Mouse (Mus musculus): Measurements from ENCODE around the gene Rragd.
A peak's percentile ranks its signal among the peaks of the same experiment; 100 is the strongest.

The Rragd gene

GRCm38 (mm10) chr4:33033515-33033914, 50.7 kb downstream of the Rragd start:
- no peak for DNase-seq (ENCODE audit: low spot score in 2 of 2)

- no peak for DNase-seq (ENCODE audit: low spot score in 2 of 2)
Observed at GRCm38 (mm10) chr4:33039826-33040225, 57.0 kb downstream of the Rragd start.

- no peak for DNase-seq (ENCODE audit: low spot score in 2 of 2)
Observed at GRCm38 (mm10) chr4:33049601-33050000, 66.8 kb downstream of the Rragd start.

GRCm38 (mm10) chr4:33052055-33052454, 69.2 kb downstream of the Rragd start:
- DNase-seq (ENCODE audit: low spot score in 2 of 2): peak in 1 of 2 experiments; percentile 31

- DNase-seq (ENCODE audit: low spot score in 2 of 2): no peak
Observed at GRCm38 (mm10) chr4:33052650-33053049, 69.8 kb downstream of the Rragd start.

GRCm38 (mm10) chr4:33054426-33054825, 71.6 kb downstream of the Rragd start:
- DNase-seq (ENCODE audit: low spot score in 2 of 2): no peak

GRCm38 (mm10) chr4:33056317-33056716, 73.5 kb downstream of the Rragd start:
- DNase-seq (ENCODE audit: low spot score in 2 of 2): no peak

- DNase-seq (ENCODE audit: low spot score in 2 of 2): peak in 1 of 2 experiments; percentile 67
Observed at GRCm38 (mm10) chr4:33057890-33058687, 75.3 kb downstream of the Rragd start.

GRCm38 (mm10) chr4:33061158-33061557, 78.3 kb downstream of the Rragd start:
- DNase-seq (ENCODE audit: low spot score in 2 of 2): no peak

- DNase-seq (ENCODE audit: low spot score in 2 of 2): no peak
Observed at GRCm38 (mm10) chr4:33062981-33063380, 80.1 kb downstream of the Rragd start, which contains the start of gene Gabrr2. TSS of gene Gabrr2 (plus strand) at chr4:33062999.

GRCm38 (mm10) chr4:33064986-33065385, 82.1 kb downstream of the Rragd start:
- no peak for DNase-seq (ENCODE audit: low spot score in 2 of 2)

- DNase-seq (ENCODE audit: low spot score in 2 of 2): no peak
Observed at GRCm38 (mm10) chr4:33066223-33066960, 83.6 kb downstream of the Rragd start.

- DNase-seq (ENCODE audit: low spot score in 2 of 2): no peak
Observed at GRCm38 (mm10) chr4:33067331-33067730, 84.5 kb downstream of the Rragd start.

- no peak for DNase-seq (ENCODE audit: low spot score in 2 of 2)
Observed at GRCm38 (mm10) chr4:33067826-33068225, 85.0 kb downstream of the Rragd start.

GRCm38 (mm10) chr4:33068894-33069293, 86.1 kb downstream of the Rragd start:
- DNase-seq (ENCODE audit: low spot score in 2 of 2): peak in 1 of 2 experiments; percentile 33

- DNase-seq (ENCODE audit: low spot score in 2 of 2): no peak
Observed at GRCm38 (mm10) chr4:33070326-33070725, 87.5 kb downstream of the Rragd start.

GRCm38 (mm10) chr4:33071337-33071736, 88.5 kb downstream of the Rragd start:
- DNase-seq (ENCODE audit: low spot score in 2 of 2): no peak
